Mouse (Mus musculus) neural tube, embryonic 13.5 days (tissue): ENCODE data around the gene Pdcd2. TPM values are rescaled to one million over a fixed set of nuclear protein-coding genes. Genes with fewer than 3 reads are reported as not detected.
"Not testable (repeated sequence)": the region's sequence is repeated elsewhere in the genome, so short reads cannot be mapped to it uniquely, and the experiment has no call there.

Experiments used
- ATAC-seq: fragments of 200-750 bp; cut with Nextera tagmentation; 2 replicates; pipeline ENCODE4 v1.8.0; 2017; ENCODE audit warnings: low read depth, mild to moderate bottlenecking, moderate TSS enrichment, moderate library complexity
- H3K27ac ChIP-seq: fragments of 300-500 bp; sonication (generic); replicated peaks from 2 replicates; pipeline ENCODE4 v1.5.1; 2015; ENCODE audit warnings: moderate library complexity, mild to moderate bottlenecking, inconsistent platforms
- H3K27me3 ChIP-seq: fragments of 300-500 bp; sonication (generic); 2 replicates; pipeline ENCODE4 v1.6.1; 2015; ENCODE audit warnings: mild to moderate bottlenecking, inconsistent platforms
- H3K36me3 ChIP-seq: fragments of 300-500 bp; sonication (generic); 2 replicates; pipeline ENCODE4 v1.6.1; 2015; ENCODE audit warnings: mild to moderate bottlenecking, inconsistent platforms
- H3K4me1 ChIP-seq: fragments of 300-500 bp; sonication (generic); replicated peaks from 2 replicates; pipeline ENCODE4 v1.6.1; 2015; ENCODE audit warnings: inconsistent platforms
- H3K4me2 ChIP-seq: fragments of 300-500 bp; sonication (generic); 2 replicates; pipeline ENCODE4 v1.6.1; 2015; ENCODE audit warnings: inconsistent platforms, mild to moderate bottlenecking, moderate library complexity
- H3K4me3 ChIP-seq: fragments of 300-500 bp; sonication (generic); 2 replicates; pipeline ENCODE4 v1.5.1; 2015; ENCODE audit warnings: mild to moderate bottlenecking, inconsistent platforms
- H3K9ac ChIP-seq: fragments of 300-500 bp; sonication (generic); 2 replicates; pipeline ENCODE4 v1.6.1; 2015; ENCODE audit warnings: moderate library complexity, mild to moderate bottlenecking, inconsistent platforms
- H3K9me3 ChIP-seq: fragments of 300-500 bp; sonication (generic); 2 replicates; pipeline ENCODE4 v1.6.1; 2016; ENCODE audit warnings: inconsistent platforms
- WGBS: fragments of 180-500 bp; shearing (Covaris S2); methylation state at CpG from one replicate; pipeline ENCODE4 v1.1.7; 2015; 5-methylcytosine and 5-hydroxymethylcytosine counted together
- polyA plus RNA-seq: library from polyadenylated mRNA; unstranded; fragments of >200 nt; fragmentation: Nextera tagmentation; extraction: Ambion mirVana; gene quantifications from 2 replicates; pipeline ENCODE4 v1.2.1, GENCODE M21; 2015

Pdcd2 gene
- 71.6 and 77.9 TPM in 2 replicates for polyA plus RNA-seq

DNA sequence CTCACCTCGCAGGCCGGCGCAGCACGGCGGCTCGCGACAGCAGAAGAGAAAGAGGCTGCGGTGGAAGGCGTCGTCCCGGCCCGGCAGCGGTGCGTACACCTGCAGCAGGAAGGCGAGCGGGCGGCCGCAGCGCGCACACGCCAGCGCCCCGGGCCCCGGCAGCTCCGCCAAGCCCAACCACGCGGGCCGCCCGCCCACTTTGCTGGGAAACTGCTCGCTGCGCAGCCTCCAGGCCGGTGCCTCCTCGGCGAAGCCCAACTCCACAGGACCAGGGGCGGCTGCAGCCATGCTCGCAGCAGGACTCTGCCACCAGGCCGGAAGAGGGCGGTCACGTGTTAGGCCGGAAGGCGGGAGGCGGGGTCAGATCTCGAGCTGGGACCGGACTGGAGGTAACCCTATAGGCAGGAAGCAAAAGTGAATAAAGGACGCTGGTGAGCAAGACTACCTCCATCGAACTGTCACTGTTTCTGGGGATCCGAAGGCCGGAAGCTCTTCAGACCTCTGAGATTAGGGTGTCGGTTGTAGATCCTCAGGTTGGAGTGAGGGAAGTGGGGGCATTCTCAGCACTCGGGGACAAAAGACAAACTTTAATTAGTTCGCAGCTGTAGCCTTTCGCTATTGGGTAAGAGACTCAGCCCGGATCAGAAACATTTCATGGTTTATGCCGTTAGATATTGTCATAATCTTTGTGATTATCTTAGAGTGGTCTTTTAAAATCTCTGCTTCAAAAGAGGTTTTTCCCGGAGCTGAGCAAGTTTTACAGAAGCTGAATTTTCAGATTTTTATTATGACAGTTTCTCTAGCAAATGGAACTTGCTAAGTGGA lies at the start of gene Pdcd2:
Pdcd2 (minus strand) TSS at position 316 of the 825 bp plus-strand sequence.
- Histone ChIP-seq H3K27ac (peak within 1 kb of the TSS; percentile 85), H3K4me3 (peak within 1 kb of the TSS; percentile 83), H3K4me1 (peaks cover 21% of the 10 kb centered on the region), H3K4me2 (peak within 1 kb of the TSS; percentile 64), H3K27me3 (no peaks in the 10 kb centered on the region), H3K9me3 (no peaks in the 10 kb centered on the region), H3K36me3 (peaks cover 27% of the 10 kb centered on the region), H3K9ac (peak within 1 kb of the TSS; percentile 87)
- WGBS = 2% methylated on average over 49 of the region's 55 CpGs
- ATAC-seq = peak; percentile 98

DNA sequence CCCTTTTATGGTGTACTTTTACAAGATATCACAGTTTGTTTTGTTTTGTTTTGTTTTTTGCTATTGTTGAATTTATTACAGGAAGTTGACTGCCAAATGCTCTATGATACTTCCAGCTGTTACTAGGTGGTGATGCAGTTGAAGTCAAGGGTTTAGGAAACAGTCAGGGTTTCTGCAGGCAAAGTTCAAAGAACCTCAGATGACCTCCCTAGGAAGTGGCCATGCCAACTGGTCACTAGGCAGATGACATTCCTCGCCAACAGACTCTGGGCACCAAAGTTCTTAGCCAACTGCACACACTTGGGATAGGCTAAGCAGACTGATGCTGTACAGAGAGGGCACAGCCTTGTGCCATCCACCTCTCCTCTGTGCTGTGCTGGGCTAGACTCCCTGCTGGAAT lies 48.0 kb upstream of the Pdcd2 start:
- Histone ChIP-seq H3K4me2 (no peak overlapping the region), H3K9ac (no peak overlapping the region), H3K27me3 (peaks cover 20% of the 10 kb centered on the region), H3K9me3 (no peaks in the 10 kb centered on the region), H3K4me3 (no peak overlapping the region), H3K27ac (no peak overlapping the region), H3K36me3 (no peaks in the 10 kb centered on the region), H3K4me1 (no peaks in the 10 kb centered on the region; the same call in 1 of the 2 replicates)
- ATAC-seq = no peak
- 96% methylated on average over 1 of the region's 1 CpGs for WGBS

DNA sequence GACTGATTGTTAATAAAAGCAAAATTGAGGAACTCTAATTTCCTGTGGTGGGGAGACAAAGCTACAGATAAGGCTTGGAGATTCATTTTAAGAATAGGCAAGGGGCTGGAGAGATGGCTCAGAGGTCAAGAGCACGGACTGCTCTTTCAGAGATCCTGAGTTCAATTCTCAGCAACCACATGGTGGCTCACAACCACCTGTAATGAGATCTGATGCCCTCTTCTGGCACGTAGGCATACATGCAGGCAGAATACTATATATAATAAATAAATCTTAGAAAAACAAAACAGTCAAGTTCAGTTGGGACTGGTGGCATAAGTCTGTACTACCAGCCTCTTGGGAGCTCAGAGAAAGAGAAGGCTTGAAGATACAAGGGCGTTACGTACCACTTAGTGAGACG lies 39.8 kb upstream of the Pdcd2 start:
- 78% methylated on average over 5 of the region's 5 CpGs for WGBS
- no peak overlapping the region for H3K27ac ChIP-seq
- H3K9me3 ChIP-seq = no peaks in the 10 kb centered on the region
- peaks cover 8% of the 10 kb centered on the region for H3K4me1 ChIP-seq
- H3K4me2 ChIP-seq = no peak overlapping the region
- no peaks in the 10 kb centered on the region for H3K36me3 ChIP-seq
- H3K27me3 ChIP-seq = peaks cover 3% of the 10 kb centered on the region; the same call in 1 of the 2 replicates
- H3K4me3 ChIP-seq = no peak overlapping the region
- H3K9ac ChIP-seq = no peak overlapping the region
- ATAC-seq = no peak

DNA sequence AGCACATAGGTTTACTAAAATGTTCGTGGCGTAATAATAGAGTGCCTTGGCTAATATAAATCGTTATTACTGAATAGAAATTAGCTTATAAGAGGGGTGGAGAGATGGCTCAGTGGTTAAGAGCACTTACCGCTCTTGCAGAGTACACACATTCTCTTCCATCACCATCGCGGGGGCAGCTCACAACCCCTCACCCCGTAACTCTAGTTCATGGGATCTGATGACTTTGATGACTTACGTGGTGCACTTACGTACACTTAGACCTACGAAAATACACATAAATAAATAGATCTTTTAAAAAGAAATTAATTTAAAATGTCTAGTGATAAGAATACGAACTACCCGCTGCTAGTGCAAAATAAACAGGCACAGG lies 37.8 kb upstream of the Pdcd2 start:
- peak; percentile 23; the same call in 1 of the 2 replicates for ATAC-seq
- WGBS = 39% methylated on average over 12 of the region's 12 CpGs

DNA sequence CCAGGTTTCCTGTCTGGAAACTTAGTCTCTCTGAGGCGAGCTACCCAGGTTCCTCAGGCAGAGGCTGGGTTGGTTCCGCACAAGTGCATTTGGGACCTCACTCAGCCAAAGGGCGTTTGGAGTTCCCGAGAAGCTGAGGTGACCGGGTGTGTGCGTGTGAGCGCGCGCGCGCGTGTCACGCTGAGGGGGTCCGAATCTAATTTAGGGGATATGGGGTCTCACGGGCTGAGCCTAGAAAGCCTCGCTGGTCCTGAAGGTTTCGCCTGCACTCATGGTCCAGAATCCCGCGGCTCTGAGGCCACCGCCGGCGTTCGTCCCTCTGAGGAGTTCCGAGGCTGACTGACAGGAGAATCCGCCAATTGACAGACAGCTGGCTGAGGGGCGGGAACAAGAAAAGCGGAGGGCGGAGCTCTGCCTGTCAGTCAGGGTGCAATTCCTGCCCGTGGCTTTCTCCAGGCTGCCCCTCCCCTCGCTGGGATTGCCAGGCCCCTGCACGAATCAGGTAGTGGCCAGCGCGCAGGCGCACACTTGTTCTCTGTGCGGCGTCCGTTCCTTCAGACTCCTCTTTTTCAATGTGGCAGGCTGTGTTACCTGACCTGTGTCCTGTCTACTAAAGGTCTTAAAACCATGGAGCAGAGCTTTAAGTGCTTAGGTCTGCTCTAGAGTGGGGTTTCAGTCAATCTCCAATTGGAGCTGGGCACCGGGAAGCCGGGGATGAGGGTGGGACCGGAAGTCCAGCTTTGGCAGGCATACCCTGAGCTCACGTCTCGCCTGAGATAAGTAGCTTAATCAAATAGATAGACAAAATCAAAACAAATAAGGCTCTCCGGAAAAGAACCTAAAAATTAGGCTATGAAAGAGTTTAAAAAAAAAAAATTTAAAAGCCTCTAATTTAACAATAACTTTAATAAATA lies 37.2 kb upstream of the Pdcd2 start, which contains the start of gene Prdm9:
Prdm9 (minus strand) TSS at position 341 of the 914 bp plus-strand sequence.
- H3K27me3 ChIP-seq = peaks cover 3% of the 10 kb centered on the region; the same call in 1 of the 2 replicates
- WGBS = under 1% methylated on average over 43 of the region's 43 CpGs
- peak within 1 kb of the TSS; percentile 92 for H3K27ac ChIP-seq
- peak within 1 kb of the TSS; percentile 81 for H3K9ac ChIP-seq
- peaks cover 8% of the 10 kb centered on the region for H3K4me1 ChIP-seq
- no peaks in the 10 kb centered on the region for H3K36me3 ChIP-seq
- H3K4me2 ChIP-seq = peak within 1 kb of the TSS; percentile 85
- peak; percentile 99 for ATAC-seq
- H3K9me3 ChIP-seq = no peaks in the 10 kb centered on the region
- peak within 1 kb of the TSS; percentile 64 for H3K4me3 ChIP-seq

More for the DNA sequence above, 37.8 kb upstream of the Pdcd2 start:
- H3K27me3 ChIP-seq = peaks cover 3% of the 10 kb centered on the region; the same call in 1 of the 2 replicates
- H3K4me3 ChIP-seq = peak overlapping the region; percentile 64
- 0 out of 2 replicates have a peak overlapping the region, but pooled peaks have one; percentile 92 for H3K27ac ChIP-seq
- H3K9ac ChIP-seq = peak overlapping the region; percentile 73; the same call in 1 of the 2 replicates
- peaks cover 8% of the 10 kb centered on the region for H3K4me1 ChIP-seq
- H3K9me3 ChIP-seq = no peaks in the 10 kb centered on the region
- H3K4me2 ChIP-seq = peak overlapping the region; percentile 66
- H3K36me3 ChIP-seq = no peaks in the 10 kb centered on the region

DNA sequence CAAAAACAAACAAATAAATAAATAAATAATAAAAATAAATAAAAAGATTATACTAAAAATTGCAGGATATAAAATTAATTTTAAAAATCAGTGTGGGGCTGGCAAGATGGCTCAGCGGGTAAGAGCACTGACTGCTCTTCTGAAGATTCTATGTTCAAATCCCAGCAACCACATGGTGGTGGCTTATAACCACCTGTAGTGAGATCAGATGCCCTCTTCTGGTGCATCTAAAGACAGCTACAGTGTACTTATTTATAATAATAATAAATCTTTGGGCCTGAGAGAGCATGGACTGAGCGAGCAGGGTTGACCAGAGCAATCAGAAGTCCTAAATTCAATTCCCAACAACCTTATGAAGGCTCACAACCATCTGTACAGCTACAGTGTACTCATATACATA lies 32.8 kb upstream of the Pdcd2 start:
- H3K9me3 ChIP-seq = no peaks in the 10 kb centered on the region
- 76% methylated on average over 2 of the region's 2 CpGs for WGBS
- no peak overlapping the region for H3K27ac ChIP-seq
- peaks cover 8% of the 10 kb centered on the region for H3K4me1 ChIP-seq
- no peak for ATAC-seq
- no peak overlapping the region for H3K9ac ChIP-seq
- no peak overlapping the region for H3K4me3 ChIP-seq
- H3K27me3 ChIP-seq = peaks cover 3% of the 10 kb centered on the region; the same call in 1 of the 2 replicates
- no peaks in the 10 kb centered on the region for H3K36me3 ChIP-seq
- H3K4me2 ChIP-seq = no peak overlapping the region

DNA sequence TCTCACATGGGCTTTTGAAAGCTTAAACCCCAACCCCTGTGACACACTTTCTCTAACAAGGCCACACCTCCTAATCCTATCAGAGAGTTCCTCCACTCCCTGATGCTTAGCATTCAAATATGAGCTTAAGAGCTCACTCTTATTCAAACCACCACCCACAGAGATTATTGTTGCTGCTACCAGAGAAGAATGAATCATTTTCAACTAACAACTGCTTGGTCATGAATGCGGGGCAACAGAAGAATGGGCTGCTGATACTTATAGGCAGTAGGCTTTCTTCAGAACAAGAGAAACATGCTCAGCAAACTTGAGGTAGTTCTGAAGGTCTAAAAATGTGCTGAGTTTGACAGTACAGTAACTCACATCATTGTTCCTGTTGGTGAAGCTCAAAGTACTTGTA lies 22.6 kb upstream of the Pdcd2 start:
- Histone ChIP-seq H3K27ac (no peak overlapping the region), H3K9me3 (no peaks in the 10 kb centered on the region), H3K4me2 (no peak overlapping the region), H3K36me3 (peaks cover 4% of the 10 kb centered on the region), H3K4me1 (no peaks in the 10 kb centered on the region), H3K27me3 (no peaks in the 10 kb centered on the region), H3K4me3 (no peak overlapping the region), H3K9ac (no peak overlapping the region)
- WGBS = 57% methylated on average over 1 of the region's 1 CpGs
- ATAC-seq = no peak

DNA sequence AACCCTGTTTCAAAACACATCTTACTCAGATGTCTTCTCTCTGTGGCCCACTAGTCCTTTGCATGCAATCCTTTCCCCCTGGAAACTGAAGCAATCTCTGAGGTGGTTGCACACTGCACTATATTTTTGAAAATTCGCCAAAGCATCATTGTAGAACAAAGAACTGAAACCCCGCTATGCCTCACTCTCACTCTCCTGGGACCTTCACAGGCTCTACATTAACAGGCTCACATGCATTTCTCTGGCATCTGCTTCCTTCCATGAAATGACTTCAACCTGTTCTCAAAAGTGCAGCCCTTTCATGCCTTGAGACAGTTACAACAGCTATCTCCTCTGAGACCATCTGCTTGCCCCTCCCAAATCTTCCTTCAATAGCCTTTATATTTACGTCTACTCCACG lies 19.3 kb upstream of the Pdcd2 start:
- Histone ChIP-seq H3K27me3 (no peaks in the 10 kb centered on the region), H3K4me2 (no peak overlapping the region), H3K36me3 (peaks cover 4% of the 10 kb centered on the region), H3K4me3 (no peak overlapping the region), H3K9me3 (peaks cover 9% of the 10 kb centered on the region; the same call in 1 of the 2 replicates), H3K4me1 (no peaks in the 10 kb centered on the region), H3K27ac (no peak overlapping the region), H3K9ac (no peak overlapping the region)
- no peak for ATAC-seq
- WGBS = 65% methylated on average over 4 of the region's 4 CpGs

DNA sequence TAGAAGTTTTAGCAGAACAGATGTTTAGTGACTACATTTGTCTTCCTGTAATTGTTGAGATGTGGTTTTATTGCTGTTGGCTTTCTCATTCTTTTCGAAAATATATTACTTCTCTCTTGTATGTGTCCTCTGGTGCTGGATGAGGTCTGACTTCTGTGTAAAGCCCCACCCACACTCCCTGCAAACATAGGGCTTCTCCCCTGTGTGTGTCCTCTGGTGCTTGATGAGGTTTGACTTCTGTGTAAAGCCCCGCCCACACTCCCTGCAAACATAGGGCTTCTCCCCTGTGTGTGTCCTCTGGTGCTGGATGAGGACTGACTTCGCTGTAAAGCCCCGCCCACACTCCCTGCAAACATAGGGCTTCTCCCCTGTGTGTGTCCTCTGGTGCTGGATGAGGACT lies 16.8 kb upstream of the Pdcd2 start:
- H3K4me3 ChIP-seq, H3K27me3 ChIP-seq, H3K4me1 ChIP-seq, H3K4me2 ChIP-seq, H3K9me3 ChIP-seq, H3K27ac ChIP-seq, H3K36me3 ChIP-seq, ATAC-seq, H3K9ac ChIP-seq: not testable (repeated sequence)
- 65% methylated on average over 4 of the region's 4 CpGs for WGBS

DNA sequence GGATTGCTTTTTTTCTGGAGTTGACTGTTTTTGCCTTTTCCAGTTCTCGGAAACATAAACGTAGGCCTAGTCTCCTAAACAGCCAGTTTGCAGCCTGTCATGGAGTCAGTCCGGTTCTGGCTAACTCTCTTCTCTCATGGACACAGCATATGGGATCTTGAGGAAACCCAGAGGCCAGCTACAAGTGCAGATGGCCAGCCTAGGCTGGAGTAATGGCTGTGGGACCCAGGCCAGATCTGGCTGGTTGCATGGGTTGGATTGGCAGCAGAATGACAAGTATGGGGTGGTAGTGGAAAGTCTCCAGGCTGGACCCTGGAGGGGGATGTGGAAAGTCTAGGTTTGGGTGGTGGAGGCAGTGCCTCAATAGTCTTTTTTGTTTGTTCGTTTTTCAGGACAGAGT lies 13.2 kb upstream of the Pdcd2 start:
- Histone ChIP-seq H3K9me3 (peaks cover 9% of the 10 kb centered on the region; the same call in 1 of the 2 replicates), H3K36me3 (peaks cover 4% of the 10 kb centered on the region), H3K27ac (no peak overlapping the region), H3K4me1 (peaks cover 10% of the 10 kb centered on the region; the same call in 1 of the 2 replicates), H3K9ac (no peak overlapping the region), H3K4me2 (no peak overlapping the region), H3K4me3 (no peak overlapping the region), H3K27me3 (peaks cover 24% of the 10 kb centered on the region)
- ATAC-seq = no peak
- WGBS = 72% methylated on average over 4 of the region's 4 CpGs

DNA sequence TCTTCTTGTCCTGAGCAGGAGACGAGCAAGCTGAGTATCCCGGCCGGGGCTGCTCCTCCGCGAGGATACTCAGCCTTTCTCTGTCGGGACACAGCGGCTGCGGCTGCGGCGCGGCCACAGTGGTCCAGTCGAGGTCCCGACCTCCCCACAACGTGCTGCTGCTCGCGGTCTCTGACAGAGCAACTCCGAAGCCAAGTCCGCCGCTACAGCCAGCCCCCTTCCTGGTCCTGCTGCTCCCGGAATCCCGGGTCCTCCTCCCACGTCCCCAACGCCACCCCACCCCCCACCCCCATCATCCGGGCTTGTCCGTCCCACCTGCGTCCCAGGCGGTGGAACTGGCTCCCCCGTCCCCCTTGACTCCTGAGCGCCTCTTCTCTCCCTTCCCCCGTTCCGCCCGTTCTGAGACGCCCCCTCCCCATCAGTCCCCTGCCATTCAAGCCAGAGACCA lies 9.4 kb upstream of the Pdcd2 start:
- Histone ChIP-seq H3K4me2 (peak overlapping the region; percentile 97), H3K9ac (peak overlapping the region; percentile 76), H3K4me1 (peaks cover 10% of the 10 kb centered on the region; the same call in 1 of the 2 replicates), H3K4me3 (peak overlapping the region; percentile 53), H3K27me3 (peaks cover 29% of the 10 kb centered on the region), H3K9me3 (no peaks in the 10 kb centered on the region), H3K36me3 (no peaks in the 10 kb centered on the region), H3K27ac (no peak overlapping the region)
- WGBS = under 1% methylated on average over 33 of the region's 33 CpGs
- peak; percentile 36; the same call in 1 of the 2 replicates for ATAC-seq
